Mouse (Mus musculus) spleen, adult 2 months (tissue): ENCODE measurements around the gene Tenm2. TPM values are rescaled to one million over a fixed set of nuclear protein-coding genes. Genes with fewer than 3 reads are reported as not detected.

ENCODE experiments used
- DNase-seq, 2 experiments: peaks; one replicate each; pipeline versions ENCODE4 v3.0.0 to v3.0.0-alpha.2; 2012 to 2021; ENCODE audit warnings: low spot score in 2 of 2, low read depth in 1 of 2
- H3K27ac ChIP-seq: fragments of 200-500 bp; 2 replicates; pipeline ENCODE4 v1.5.1; 2012; ENCODE audit warnings: low read length, inconsistent platforms; ENCODE audit not compliant: insufficient read depth
- H3K27me3 ChIP-seq: fragments of 200-500 bp; 2 replicates; pipeline ENCODE4 v1.6.1; 2012; ENCODE audit warnings: mild to moderate bottlenecking, moderate library complexity, low read length, inconsistent platforms; ENCODE audit not compliant: control insufficient read depth, insufficient read depth
- H3K36me3 ChIP-seq: fragments of 200-500 bp; 2 replicates; pipeline ENCODE4 v1.6.1; 2012; ENCODE audit warnings: mild to moderate bottlenecking, low read length, inconsistent platforms; ENCODE audit not compliant: control insufficient read depth, insufficient read depth
- H3K4me1 ChIP-seq: fragments of 200-500 bp; 2 replicates; pipeline ENCODE4 v1.6.1; 2011; ENCODE audit warnings: inconsistent platforms; ENCODE audit not compliant: control insufficient read depth, insufficient read depth, insufficient read length
- H3K4me3 ChIP-seq: fragments of 200-500 bp; 2 replicates; pipeline ENCODE4 v1.5.1; 2011; ENCODE audit warnings: mild to moderate bottlenecking, inconsistent platforms; ENCODE audit not compliant: insufficient read depth, insufficient read length; ENCODE audit errors: extremely low read depth
- CTCF ChIP-seq: fragments of 200-500 bp; IDR thresholded peaks from 2 replicates; pipeline ENCODE4 v1.5.1; 2011; ENCODE audit warnings: mild to moderate bottlenecking, inconsistent platforms; ENCODE audit not compliant: insufficient read depth, insufficient read length, insufficient replicate concordance; ENCODE audit errors: extremely low read depth
- POLR2A ChIP-seq: fragments of 200-500 bp; IDR thresholded peaks from 2 replicates; pipeline ENCODE4 v1.6.1; 2011; ENCODE audit warnings: low read depth, low read length, inconsistent platforms
- WGBS: fragments of 180-500 bp; shearing (Covaris S2); methylation state at CpG from one replicate; pipeline ENCODE4 v1.1.7; 2018; 5-methylcytosine and 5-hydroxymethylcytosine counted together
- polyA plus RNA-seq: library from polyadenylated mRNA; depleted of rRNA; stranded (reverse); fragments of >200 nt; gene quantifications from 2 replicates; pipeline ENCODE4 v1.2.3, GENCODE M21; 2012

The Tenm2 gene
- polyA plus RNA-seq, 1 experiment, result 0.06 TPM

GRCm38 (mm10) chr11:36277192-36277902 is 958.4 kb downstream of the Tenm2 start:
- no peaks in the 10 kb centered on the region for H3K27me3 ChIP-seq
- no peak overlapping the region for H3K27ac ChIP-seq
- H3K36me3 ChIP-seq, result no peaks in the 10 kb centered on the region
- H3K4me3 ChIP-seq, result no peak overlapping the region
- TF ChIP-seq POLR2A (no peak), CTCF (no peak)
- DNase-seq, result no peak
- WGBS, result 81% methylated on average over 20 of the region's 20 CpGs
- no peaks in the 10 kb centered on the region for H3K4me1 ChIP-seq

GRCm38 (mm10) chr11:36276015-36276414 is 959.7 kb downstream of the Tenm2 start:
- no peak overlapping the region for H3K4me3 ChIP-seq
- H3K27ac ChIP-seq, result no peak overlapping the region
- WGBS, result 46% methylated on average over 5 of the region's 5 CpGs
- no peak for TF ChIP-seq CTCF
- no peak for TF ChIP-seq POLR2A
- DNase-seq, result no peak
- no peaks in the 10 kb centered on the region for H3K36me3 ChIP-seq
- no peaks in the 10 kb centered on the region for H3K4me1 ChIP-seq
- no peaks in the 10 kb centered on the region for H3K27me3 ChIP-seq

GRCm38 (mm10) chr11:36272149-36272548 is 963.6 kb downstream of the Tenm2 start:
- Histone ChIP-seq H3K36me3 (no peaks in the 10 kb centered on the region), H3K27me3 (no peaks in the 10 kb centered on the region), H3K27ac (no peak overlapping the region), H3K4me3 (no peak overlapping the region), H3K4me1 (no peaks in the 10 kb centered on the region)
- no peak for DNase-seq
- no peak for TF ChIP-seq POLR2A
- no peak for TF ChIP-seq CTCF
- 61% methylated on average over 2 of the region's 2 CpGs for WGBS

GRCm38 (mm10) chr11:36269945-36270344 is 965.8 kb downstream of the Tenm2 start:
- Histone ChIP-seq H3K27ac (no peak overlapping the region), H3K4me1 (no peaks in the 10 kb centered on the region), H3K27me3 (no peaks in the 10 kb centered on the region), H3K4me3 (no peak overlapping the region), H3K36me3 (no peaks in the 10 kb centered on the region)
- WGBS, result 91% methylated on average over 6 of the region's 6 CpGs
- DNase-seq, result no peak
- TF ChIP-seq POLR2A (no peak), CTCF (no peak)

GRCm38 (mm10) chr11:36264776-36265466 is 970.8 kb downstream of the Tenm2 start:
- H3K27me3 ChIP-seq, result no peaks in the 10 kb centered on the region
- H3K36me3 ChIP-seq, result no peaks in the 10 kb centered on the region
- no peak for DNase-seq
- no peak overlapping the region for H3K27ac ChIP-seq
- H3K4me1 ChIP-seq, result no peaks in the 10 kb centered on the region
- WGBS, result 84% methylated on average over 17 of the region's 17 CpGs
- no peak overlapping the region for H3K4me3 ChIP-seq
- TF ChIP-seq POLR2A, result no peak
- no peak for TF ChIP-seq CTCF

GRCm38 (mm10) chr11:36263840-36264239 is 971.9 kb downstream of the Tenm2 start:
- no peaks in the 10 kb centered on the region for H3K4me1 ChIP-seq
- H3K36me3 ChIP-seq, result no peaks in the 10 kb centered on the region
- H3K27ac ChIP-seq, result no peak overlapping the region
- DNase-seq, result no peak
- H3K4me3 ChIP-seq, result no peak overlapping the region
- TF ChIP-seq POLR2A (no peak), CTCF (no peak)
- no peaks in the 10 kb centered on the region for H3K27me3 ChIP-seq
- whole genome bisulfite sequencing, result 80% methylated on average over 10 of the region's 10 CpGs

- TF ChIP-seq CTCF (no peak), POLR2A (no peak)
- no peaks in the 10 kb centered on the region for H3K36me3 ChIP-seq
- H3K4me1 ChIP-seq, result no peaks in the 10 kb centered on the region
- DNase-seq, result no peak
- H3K4me3 ChIP-seq, result no peak overlapping the region
- H3K27ac ChIP-seq, result no peak overlapping the region
- 83% methylated on average over 5 of the region's 5 CpGs for WGBS
- H3K27me3 ChIP-seq, result no peaks in the 10 kb centered on the region
These were observed 978.6 kb downstream of the Tenm2 start for GRCm38 (mm10) chr11:36257187-36257586.
